Mouse (Mus musculus): ENCODE measurements around the gene U2af1l4.

- no peak for TF ChIP-seq POLR2A (IDR thresholded peaks at IDR 0.05; ENCODE audit: low read depth, low read length)
- TF ChIP-seq CTCF (IDR thresholded peaks at IDR 0.05; ENCODE audit: borderline replicate concordance, insufficient read depth, low read length) = peak; percentile 75
These were observed 44.7 kb downstream of the U2af1l4 start for GRCm38 (mm10) chr7:30607706-30608309.
